1 mouse cellular context compared by ENCODE assay signal in the genomic region with DNA sequence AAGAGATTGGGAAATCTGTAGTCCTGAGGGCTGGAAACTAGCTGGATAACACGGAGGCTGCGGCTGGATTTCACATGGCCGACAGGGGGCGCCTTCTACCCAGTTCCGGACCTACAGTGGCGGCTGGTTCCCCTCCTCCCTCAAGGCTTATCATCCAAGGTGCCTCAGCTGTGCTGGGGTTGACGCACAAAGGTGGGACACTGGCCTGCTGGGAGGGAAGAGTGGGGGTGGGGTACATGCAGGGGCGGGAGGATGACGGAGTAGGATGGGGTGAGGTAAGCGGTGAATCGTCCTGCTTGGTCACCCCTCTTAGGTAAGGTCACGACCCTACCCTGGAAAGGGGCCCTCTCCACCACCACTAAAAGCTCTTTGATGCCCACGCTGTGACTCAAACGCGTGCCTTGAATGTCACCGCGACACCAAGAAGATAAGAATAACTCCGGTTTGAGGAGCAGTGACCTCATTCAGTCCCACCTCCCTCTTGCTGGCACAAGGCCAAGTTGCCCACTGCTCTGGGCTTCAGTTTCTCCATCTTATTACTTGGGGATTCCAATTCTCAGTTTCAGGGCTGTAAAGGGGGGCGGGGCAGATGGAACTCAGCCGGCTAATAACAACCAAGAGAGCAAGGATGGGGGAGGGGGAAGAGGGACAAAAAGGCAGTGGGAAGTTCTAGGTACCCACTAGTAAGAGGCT.
TF ChIP-seq lines count a peak whose summit lies in the region.

No protein-coding gene starts in this region.

TF ChIP-seq in CH12.LX, 34 proteins besides CTCF, POLR2A, EP300 and RAD21 (continued from another document):
- TF ChIP-seq ZC3H11A (IDR thresholded peaks at IDR 0.05; ENCODE audit: low read depth, low read length) (peak; percentile 80), IRF4 (IDR thresholded peaks at IDR 0.05; ENCODE audit: low read depth, low read length) (peak; percentile 37; the same call in 1 of the 2 replicates), ZMIZ1 (IDR thresholded peaks at IDR 0.05; ENCODE audit: low read depth, low read length) (no peak), MYC (IDR thresholded peaks at IDR 0.05; ENCODE audit: low read depth, low read length) (no peak), PAX5 (IDR thresholded peaks at IDR 0.05; ENCODE audit: low read length) (no peak), E2F4 (IDR thresholded peaks at IDR 0.05; ENCODE audit: insufficient replicate concordance, low read depth, low read length) (no peak), ZKSCAN1 (IDR thresholded peaks at IDR 0.05; ENCODE audit: borderline replicate concordance, low read depth, low read length) (no peak), JUND (conservative IDR thresholded peaks at IDR 0.05; ENCODE audit: low read depth, low read length) (no peak; the same call in 1 of the 2 replicates), TCF12 (IDR thresholded peaks at IDR 0.05; ENCODE audit: low read depth, low read length) (no peak; the same call in 1 of the 2 replicates), SMC3 (IDR thresholded peaks at IDR 0.05; ENCODE audit: low read depth, low read length) (peak; percentile 93), JUN (IDR thresholded peaks at IDR 0.05; ENCODE audit: insufficient read depth, low read depth, low read length) (no peak), UBTF (IDR thresholded peaks at IDR 0.05; ENCODE audit: low read depth, low read length) (no peak), SIN3A (IDR thresholded peaks at IDR 0.05; ENCODE audit: low read length) (no peak), HCFC1 (IDR thresholded peaks at IDR 0.05; ENCODE audit: low read depth, low read length) (no peak), USF1 (IDR thresholded peaks at IDR 0.05; ENCODE audit: low read depth, low read length) (no peak)
